8 mouse cellular contexts compared by ENCODE assay signal in the genomic region with DNA sequence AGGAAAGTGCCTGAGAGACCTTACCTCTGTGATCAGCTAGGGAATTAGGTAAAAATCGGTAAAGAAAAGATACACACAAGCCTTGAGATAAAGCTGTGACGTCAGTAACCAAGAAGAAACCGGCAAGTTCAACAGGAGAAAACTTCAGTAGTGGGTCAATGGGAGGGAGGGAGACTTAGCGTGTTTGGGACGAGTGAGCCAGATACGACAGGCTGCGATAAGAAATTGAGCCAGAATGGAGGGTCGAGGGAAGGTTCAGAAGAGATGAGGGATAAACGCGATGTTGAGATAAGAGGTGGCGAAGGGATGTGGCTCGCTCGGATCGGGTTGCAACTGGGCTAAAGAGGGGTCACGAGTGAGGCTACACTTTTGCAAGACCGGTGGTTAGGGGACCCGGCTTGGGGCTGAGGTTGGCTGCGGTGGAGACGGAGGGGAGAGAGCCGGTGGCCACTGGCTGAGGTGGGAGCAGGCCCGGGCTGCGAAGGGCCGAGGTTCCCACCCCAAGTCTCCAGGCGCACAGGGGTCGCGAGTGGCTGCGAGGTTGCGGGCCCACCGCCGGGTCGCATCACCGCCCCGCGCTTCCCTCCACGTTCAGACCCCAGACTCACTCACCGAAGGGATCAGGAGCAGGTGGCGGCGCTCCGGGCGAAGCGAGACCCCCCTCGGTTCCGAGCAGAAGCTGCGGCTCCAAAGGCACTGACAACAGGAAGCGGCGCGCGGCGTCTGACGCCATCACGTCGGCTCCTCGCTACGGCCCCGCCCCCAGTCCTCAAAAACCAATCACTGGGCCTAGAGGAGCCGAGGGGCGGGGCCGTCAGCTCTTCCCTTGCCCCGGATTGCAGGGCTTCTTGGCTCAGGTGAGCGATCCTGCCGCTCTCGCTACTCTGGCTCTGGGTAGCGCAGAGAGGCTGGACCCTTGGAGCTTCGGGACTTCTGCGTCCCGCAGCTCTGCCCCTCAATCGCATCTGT. TPM values are rescaled to one million over a fixed set of nuclear protein-coding genes. Genes with fewer than 3 reads are reported as not detected.
A peak's percentile ranks its signal among the peaks of the same experiment; 100 is the strongest.
DNase-seq lines count a peak whose midpoint lies in the region; ATAC-seq and TF ChIP-seq lines count a peak whose summit lies in the region.

A gene (minus strand): TSS at position 707 of the 969 bp plus-strand sequence.

- peak within 1 kb of the TSS; percentile 90 for H3K9ac ChIP-seq in hindbrain, embryonic 13.5 days

- H3K4me1 ChIP-seq in hindbrain, embryonic 13.5 days (replicated peaks) = peaks cover 29% of the 10 kb centered on the region

- H3K36me3 ChIP-seq in hindbrain, embryonic 13.5 days = peaks cover 5% of the 10 kb centered on the region; the same call in 1 of the 2 replicates

- H3K4me3 ChIP-seq in hindbrain, embryonic 13.5 days = peak within 1 kb of the TSS; percentile 86

- POLR2A ChIA-PET in Patski (lab: Charles Lee) = interaction anchor here (1.0 to 1.2 kb wide), 2 partner anchors 12 to 54 kb away, joined by 3 read pairs; no protein-coding TSS in a partner anchor

- in situ Hi-C loops in Patski (cut with MboI; ENCODE audit: low pct_unique_long_range_greater_than_20kb) = loop anchor here (5.0 kb wide), 1 partner anchor 50 kb away; no protein-coding TSS in a partner anchor

- H3K9me3 ChIP-seq in hindbrain, embryonic 13.5 days = no peaks in the 10 kb centered on the region

- no peak for TF ChIP-seq CTCF in Patski (IDR thresholded peaks at IDR 0.05)

- WGBS in hindbrain, embryonic 13.5 days = under 1% methylated on average over 55 of the region's 67 CpGs

- ATAC-seq in Patski = peak; percentile 94
- peak; percentile 99 for ATAC-seq in hindbrain, embryonic 13.5 days (ENCODE audit: low FRiP score)

- peak within 1 kb of the TSS; percentile 83 for H3K4me2 ChIP-seq in hindbrain, embryonic 13.5 days

- peak; percentile 56 for DNase-seq in Patski (ENCODE audit: low read depth, low spot score)
- DNase-seq in cerebellum, postnatal 14 days = peak; percentile 97 to 98
- DNase-seq in frontal cortex, postnatal 14 days (ENCODE audit: low spot score in 2 of 2) = peak; percentile 89 to 94
- DNase-seq in layer of hippocampus, postnatal 25 days (ENCODE audit: extremely low spot score in 1 of 2, low spot score in 1 of 2) = peak; percentile 84 to 90
- DNase-seq in lung, postnatal 25 days (ENCODE audit: low spot score) = peak; percentile 96
- DNase-seq in retina, embryonic 14.5 days (ENCODE audit: low spot score) = peak; percentile 97
- DNase-seq in thymus, postnatal 4 days = peak; percentile 99

- peak within 1 kb of the TSS; percentile 78 for H3K27ac ChIP-seq in hindbrain, embryonic 13.5 days

- CTCF ChIA-PET in Patski (lab: Charles Lee) = interaction anchor here (1.0 to 1.1 kb wide), 2 partner anchors 10 to 52 kb away, joined by 3 read pairs; no protein-coding TSS in a partner anchor

- peaks cover 2% of the 10 kb centered on the region for H3K27me3 ChIP-seq in Patski
- H3K27me3 ChIP-seq in hindbrain, embryonic 13.5 days = peaks cover 12% of the 10 kb centered on the region

RNA-seq across cellular contexts. Expression of the gene that starts here (rescaled TPM):
- 33.5 TPM for polyA plus RNA-seq in Patski (2021)
- 9.1 TPM in 2 replicates for polyA plus RNA-seq in hindbrain, embryonic 13.5 days (2015; fragmentation: Nextera tagmentation; extraction: Ambion mirVana)
- total RNA-seq in layer of hippocampus, postnatal 25 days (2021) = 10 to 100 TPM; 16.4 to 17.6 TPM

Comparison
In these comparisons a context has a peak if more than half of its experiments do, and no peak if none do; other contexts are left out.
1. Peak in every context shown above with its lines: DNase-seq, ATAC-seq, H3K4me3 ChIP-seq and H3K27ac ChIP-seq.